Mouse (Mus musculus) A20 (cell line): Measurements from ENCODE around the gene Ltb4r2.

ENCODE experiments used
- DNase-seq: peaks from one replicate; pipeline ENCODE4 v3.0.0-alpha.2; 2011; ENCODE audit warnings: low read depth, low spot score

Ltb4r2 gene

DNA sequence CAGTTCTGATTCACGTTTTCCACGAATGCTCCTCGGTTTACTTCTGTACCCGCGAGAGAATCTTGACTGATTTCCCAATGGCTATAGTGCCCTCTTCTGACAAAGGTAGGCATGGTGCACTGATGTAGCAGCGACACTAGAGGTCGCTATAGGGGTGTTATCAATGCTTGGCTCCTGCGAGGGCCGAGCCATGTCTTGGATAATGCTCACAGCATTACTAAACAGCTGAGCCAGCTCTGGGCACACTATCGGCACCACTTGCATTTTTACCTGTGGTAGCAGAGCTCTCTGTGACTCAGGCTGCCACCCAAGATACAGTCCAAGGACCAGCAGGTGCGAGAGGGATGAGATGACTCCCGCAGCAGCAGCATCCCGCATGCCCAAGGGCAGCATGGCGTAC is 20.1 kb downstream of the Ltb4r2 start:
- peak; percentile 81 for DNase-seq

- DNase-seq = no peak
Observed at GRCm38 (mm10) chr14:55782361-55782960, 21.2 kb downstream of the Ltb4r2 start.

- DNase-seq = no peak
Observed at GRCm38 (mm10) chr14:55783171-55783957, 22.1 kb downstream of the Ltb4r2 start.

- DNase-seq = no peak
Observed at GRCm38 (mm10) chr14:55783958-55784235, 22.7 kb downstream of the Ltb4r2 start, which contains the start of gene Adcy4. Gene Adcy4, minus strand, starts transcription at chr14:55784095.

DNA sequence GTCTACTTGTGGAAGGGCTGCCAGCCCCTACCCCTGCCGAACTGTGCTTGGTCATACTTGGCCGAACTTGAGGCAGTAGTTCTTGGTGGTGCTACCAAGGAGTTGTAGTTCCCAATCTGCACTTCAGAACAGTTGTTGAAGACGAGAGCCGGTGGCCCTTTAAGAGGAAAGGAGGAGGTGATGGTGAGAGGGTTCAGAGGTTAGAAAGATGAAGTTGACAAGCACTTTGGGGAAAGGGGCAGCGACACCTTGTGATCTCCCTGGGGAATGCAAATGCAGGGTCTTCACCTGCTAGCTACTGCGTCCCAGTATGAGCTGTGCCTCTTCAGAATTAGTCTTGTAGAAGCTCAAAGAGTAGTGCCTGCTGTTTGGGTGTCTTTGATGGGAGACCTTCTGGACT is 24.0 kb downstream of the Ltb4r2 start:
- peak; percentile 13 for DNase-seq

GRCm38 (mm10) chr14:55787731-55788130 is 26.5 kb downstream of the Ltb4r2 start:
- DNase-seq = no peak

- peak; percentile 91 for DNase-seq
Observed at GRCm38 (mm10) chr14:55788256-55789050, 27.2 kb downstream of the Ltb4r2 start, which contains the start of gene Ripk3. Gene Ripk3, minus strand, starts transcription at chr14:55788865.

GRCm38 (mm10) chr14:55793461-55793860 is 32.2 kb downstream of the Ltb4r2 start:
- no peak for DNase-seq

GRCm38 (mm10) chr14:55793946-55794345 is 32.7 kb downstream of the Ltb4r2 start:
- DNase-seq = no peak

GRCm38 (mm10) chr14:55795380-55796163 is 34.3 kb downstream of the Ltb4r2 start:
- DNase-seq = no peak
